Mouse (Mus musculus) stomach, embryonic 14.5 days (tissue): ENCODE data around the gene Gtpbp2. TPM values are rescaled to one million over a fixed set of nuclear protein-coding genes. Genes with fewer than 3 reads are reported as not detected.
A peak's percentile ranks its signal among the peaks of the same experiment; 100 is the strongest.

Experiments
- ATAC-seq: fragments of 200-750 bp; cut with Nextera tagmentation; 2 replicates; pipeline ENCODE4 v1.8.0; 2017; ENCODE audit warnings: low read depth, moderate TSS enrichment; ENCODE audit not compliant: insufficient number of reproducible peaks, insufficient read depth, low FRiP score
- H3K27ac ChIP-seq: fragments of 300-500 bp; sonication (generic); 2 replicates; pipeline ENCODE4 v1.5.1; 2014; ENCODE audit warnings: mild to moderate bottlenecking, low read length, moderate library complexity, mixed read lengths
- H3K27me3 ChIP-seq: fragments of 300-500 bp; sonication (generic); 2 replicates; pipeline ENCODE4 v1.6.1; 2014; ENCODE audit warnings: low read length, control low read depth, mixed read lengths; ENCODE audit not compliant: control insufficient read depth, insufficient read depth
- H3K36me3 ChIP-seq: fragments of 300-500 bp; sonication (generic); 2 replicates; pipeline ENCODE4 v1.6.1; 2014; ENCODE audit warnings: mild to moderate bottlenecking, control low read depth, low read length, moderate library complexity, mixed read lengths; ENCODE audit not compliant: control insufficient read depth, insufficient read depth
- H3K4me1 ChIP-seq: fragments of 300-500 bp; sonication (generic); 2 replicates; pipeline ENCODE4 v1.6.1; 2014; ENCODE audit warnings: low read length, control low read depth, mixed read lengths; ENCODE audit not compliant: control insufficient read depth, insufficient read depth
- H3K4me2 ChIP-seq: fragments of 300-500 bp; sonication (generic); replicated peaks from 2 replicates; pipeline ENCODE4 v1.6.1; 2014; ENCODE audit warnings: low read depth, low read length, control low read depth
- H3K4me3 ChIP-seq: fragments of 300-500 bp; sonication (generic); 2 replicates; pipeline ENCODE4 v1.5.1; 2014; ENCODE audit warnings: low read depth, low read length, control low read depth
- H3K9ac ChIP-seq: fragments of 300-500 bp; sonication (generic); replicated peaks from 2 replicates; pipeline ENCODE4 v1.6.1; 2014; ENCODE audit warnings: low read depth, mild to moderate bottlenecking, control low read depth, low read length, moderate library complexity, mixed read lengths
- H3K9me3 ChIP-seq: fragments of 300-500 bp; sonication (generic); 2 replicates; pipeline ENCODE4 v1.6.1; 2016; ENCODE audit warnings: low read depth, low read length, control low read depth; ENCODE audit not compliant: control insufficient read depth
- WGBS: fragments of 180-500 bp; shearing (Covaris S2); extraction: QIAGEN DNeasy Blood & Tissue Kit; methylation state at CpG from one replicate; pipeline ENCODE4 v1.1.7; 2014; 5-methylcytosine and 5-hydroxymethylcytosine counted together
- polyA plus RNA-seq: library from polyadenylated mRNA; unstranded; fragments of >200 nt; fragmentation: Nextera tagmentation; extraction: Ambion mirVana; gene quantifications from 2 replicates; pipeline ENCODE4 v1.2.1, GENCODE M21; 2014

The Gtpbp2 gene
- polyA plus RNA-seq, 1 experiment from 2014 or later = 36.3 TPM

DNA sequence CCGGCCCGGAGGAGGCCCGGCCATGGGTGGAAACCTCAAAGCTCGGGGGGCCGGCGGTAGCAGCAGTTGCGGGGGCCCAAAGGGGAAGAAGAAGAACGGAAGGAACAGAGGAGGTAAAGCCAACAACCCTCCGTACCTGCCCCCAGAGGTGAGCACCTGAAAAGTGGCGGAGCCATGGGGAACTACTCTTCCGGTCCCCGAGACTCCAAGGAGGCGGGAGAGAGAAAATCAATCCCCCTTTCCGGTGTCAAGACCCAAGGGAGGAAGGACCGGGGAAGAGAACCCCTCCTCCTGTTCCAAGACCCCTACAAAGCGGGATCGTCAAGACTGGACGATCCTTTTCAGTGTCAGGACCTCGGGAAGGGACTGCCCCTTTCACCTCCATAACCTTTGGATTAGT, 347 bp downstream of the Gtpbp2 start:
- 0 out of 2 replicates have a peak, but pooled peaks have one; percentile 3 for ATAC-seq
- 1% methylated on average over 19 of the region's 19 CpGs for WGBS

GRCm38 (mm10) chr17:46161710-46162109, 878 bp downstream of the Gtpbp2 start:
- no peak for ATAC-seq
- no peaks in the 10 kb centered on the region for H3K27me3 ChIP-seq
- WGBS = 36% methylated on average over 9 of the region's 9 CpGs

More for the DNA sequence above, 347 bp downstream of the Gtpbp2 start:
- peak overlapping the region; percentile 51 for H3K4me2 ChIP-seq
- H3K36me3 ChIP-seq = peaks cover 23% of the 10 kb centered on the region
- H3K27ac ChIP-seq = peak overlapping the region; percentile 80
- no peaks in the 10 kb centered on the region for H3K27me3 ChIP-seq
- H3K9me3 ChIP-seq = no peaks in the 10 kb centered on the region
- peaks cover 21% of the 10 kb centered on the region for H3K4me1 ChIP-seq
- peak overlapping the region; percentile 71 for H3K9ac ChIP-seq
- peak overlapping the region; percentile 64 for H3K4me3 ChIP-seq

GRCm38 (mm10) chr17:46162551-46162950, 1.7 kb downstream of the Gtpbp2 start:
- H3K36me3 ChIP-seq = peaks cover 37% of the 10 kb centered on the region
- WGBS = 85% methylated on average over 7 of the region's 7 CpGs
- peak overlapping the region; percentile 51; the same call in 1 of the 2 replicates for H3K4me2 ChIP-seq
- no peaks in the 10 kb centered on the region for H3K27me3 ChIP-seq
- no peak overlapping the region for H3K4me3 ChIP-seq
- H3K4me1 ChIP-seq = peaks cover 21% of the 10 kb centered on the region
- H3K9ac ChIP-seq = no peak overlapping the region
- no peaks in the 10 kb centered on the region for H3K9me3 ChIP-seq
- H3K27ac ChIP-seq = no peak overlapping the region
- ATAC-seq = no peak

More at GRCm38 (mm10) chr17:46161710-46162109, 878 bp downstream of the Gtpbp2 start:
- peaks cover 28% of the 10 kb centered on the region for H3K36me3 ChIP-seq
- peak overlapping the region; percentile 80; the same call in 1 of the 2 replicates for H3K27ac ChIP-seq
- peak overlapping the region; percentile 51 for H3K4me2 ChIP-seq
- peaks cover 21% of the 10 kb centered on the region for H3K4me1 ChIP-seq
- peak overlapping the region; percentile 71 for H3K9ac ChIP-seq
- peak overlapping the region; percentile 64 for H3K4me3 ChIP-seq
- no peaks in the 10 kb centered on the region for H3K9me3 ChIP-seq

DNA sequence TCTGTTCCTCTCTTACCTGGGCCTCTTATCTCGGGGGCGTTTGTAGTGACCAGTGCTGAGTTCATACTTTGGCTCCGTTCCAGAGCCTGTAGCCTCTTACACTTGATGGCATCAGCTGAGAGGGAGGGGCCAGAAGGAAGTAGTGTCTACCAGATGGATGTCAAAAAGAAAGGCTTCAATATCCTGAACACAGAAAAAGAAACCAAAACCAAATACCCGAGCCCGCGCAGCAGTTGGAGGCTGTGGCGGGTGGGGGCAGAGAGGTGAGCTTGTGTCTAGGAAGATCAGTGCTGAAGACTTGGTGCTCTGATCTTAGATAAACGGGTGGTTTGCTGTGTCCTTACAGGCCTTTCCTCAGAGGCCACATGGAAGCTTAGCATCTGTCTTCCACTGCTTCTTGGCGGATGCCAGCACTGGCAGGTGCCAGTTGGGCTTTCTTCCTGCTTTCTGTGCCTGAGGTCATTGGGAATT, 2.2 kb downstream of the Gtpbp2 start:
- Histone ChIP-seq H3K9ac (no peak overlapping the region), H3K27ac (no peak overlapping the region), H3K4me1 (peaks cover 21% of the 10 kb centered on the region), H3K27me3 (no peaks in the 10 kb centered on the region), H3K9me3 (no peaks in the 10 kb centered on the region), H3K36me3 (peaks cover 41% of the 10 kb centered on the region), H3K4me2 (peak overlapping the region; percentile 18; the same call in 1 of the 2 replicates), H3K4me3 (no peak overlapping the region)
- ATAC-seq = no peak
- 67% methylated on average over 9 of the region's 9 CpGs for WGBS

DNA sequence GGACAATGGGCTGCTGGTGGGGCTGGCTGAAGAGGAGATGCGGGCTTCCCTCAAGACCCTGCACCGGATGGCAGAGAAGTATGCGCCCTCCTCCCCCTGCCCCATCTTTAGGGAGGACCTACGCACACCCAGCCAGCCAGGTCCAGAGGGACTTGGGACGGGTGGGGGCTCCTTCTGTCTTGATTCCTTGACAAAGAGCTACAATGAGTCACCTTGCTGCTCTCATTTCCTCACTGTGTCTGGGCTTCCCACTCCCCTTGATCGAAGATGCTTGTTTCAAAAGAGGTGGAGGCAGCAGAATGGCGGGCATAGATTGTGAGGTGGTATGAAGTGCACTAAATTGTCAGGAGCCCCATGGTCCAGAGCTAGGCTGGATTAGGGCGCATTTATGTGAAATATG, 3.5 kb downstream of the Gtpbp2 start:
- Histone ChIP-seq H3K27me3 (no peaks in the 10 kb centered on the region), H3K4me2 (no peak overlapping the region), H3K4me3 (no peak overlapping the region), H3K36me3 (peaks cover 53% of the 10 kb centered on the region), H3K27ac (no peak overlapping the region), H3K4me1 (peaks cover 21% of the 10 kb centered on the region), H3K9me3 (no peaks in the 10 kb centered on the region), H3K9ac (no peak overlapping the region)
- 96% methylated on average over 8 of the region's 8 CpGs for WGBS
- ATAC-seq = no peak

DNA sequence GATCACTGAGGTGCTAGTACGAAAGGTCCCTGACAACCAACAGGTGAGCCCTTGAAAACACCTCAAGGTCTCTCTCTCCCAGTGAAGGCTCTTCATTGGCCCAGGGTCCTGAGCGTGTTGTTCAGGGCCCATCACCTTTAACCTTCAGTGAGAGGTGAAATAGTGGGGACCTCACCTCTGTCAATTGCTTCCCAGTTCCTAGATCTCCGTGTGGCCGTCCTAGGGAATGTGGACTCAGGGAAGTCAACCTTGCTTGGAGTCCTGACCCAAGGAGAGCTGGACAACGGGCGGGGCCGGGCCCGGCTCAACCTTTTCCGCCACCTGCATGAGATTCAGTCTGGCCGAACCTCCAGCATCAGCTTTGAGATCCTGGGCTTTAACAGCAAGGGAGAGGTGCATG, 4.0 kb downstream of the Gtpbp2 start:
- 89% methylated on average over 10 of the region's 10 CpGs for WGBS
- H3K4me3 ChIP-seq = no peak overlapping the region
- peaks cover 58% of the 10 kb centered on the region for H3K36me3 ChIP-seq
- no peak overlapping the region for H3K4me2 ChIP-seq
- no peak overlapping the region for H3K27ac ChIP-seq
- no peak overlapping the region for H3K9ac ChIP-seq
- H3K4me1 ChIP-seq = peaks cover 17% of the 10 kb centered on the region
- no peaks in the 10 kb centered on the region for H3K9me3 ChIP-seq
- ATAC-seq = no peak
- no peaks in the 10 kb centered on the region for H3K27me3 ChIP-seq

GRCm38 (mm10) chr17:46165460-46165859, 4.6 kb downstream of the Gtpbp2 start:
- no peak overlapping the region for H3K9ac ChIP-seq
- no peaks in the 10 kb centered on the region for H3K27me3 ChIP-seq
- ATAC-seq = no peak
- no peak overlapping the region for H3K4me3 ChIP-seq
- H3K9me3 ChIP-seq = no peaks in the 10 kb centered on the region
- H3K4me1 ChIP-seq = peaks cover 17% of the 10 kb centered on the region
- 80% methylated on average over 12 of the region's 12 CpGs for WGBS
- H3K4me2 ChIP-seq = no peak overlapping the region
- peaks cover 64% of the 10 kb centered on the region for H3K36me3 ChIP-seq
- H3K27ac ChIP-seq = no peak overlapping the region

- Histone ChIP-seq H3K4me3 (no peak overlapping the region), H3K4me1 (peaks cover 17% of the 10 kb centered on the region), H3K27me3 (no peaks in the 10 kb centered on the region), H3K36me3 (peaks cover 69% of the 10 kb centered on the region), H3K27ac (no peak overlapping the region), H3K9me3 (no peaks in the 10 kb centered on the region), H3K4me2 (no peak overlapping the region), H3K9ac (no peak overlapping the region)
- no peak for ATAC-seq
- WGBS = 81% methylated on average over 5 of the region's 5 CpGs
Measured at GRCm38 (mm10) chr17:46166270-46166669, 5.4 kb downstream of the Gtpbp2 start.

GRCm38 (mm10) chr17:46167014-46167413, 6.2 kb downstream of the Gtpbp2 start:
- Histone ChIP-seq H3K9ac (no peak overlapping the region), H3K4me1 (peaks cover 13% of the 10 kb centered on the region), H3K27me3 (no peaks in the 10 kb centered on the region), H3K36me3 (peaks cover 73% of the 10 kb centered on the region), H3K9me3 (no peaks in the 10 kb centered on the region), H3K4me3 (no peak overlapping the region), H3K4me2 (no peak overlapping the region), H3K27ac (no peak overlapping the region)
- 77% methylated on average over 11 of the region's 11 CpGs for WGBS
- ATAC-seq = no peak
